Mouse (Mus musculus): ENCODE measurements around the gene Copg2.

Gene Copg2

DNA sequence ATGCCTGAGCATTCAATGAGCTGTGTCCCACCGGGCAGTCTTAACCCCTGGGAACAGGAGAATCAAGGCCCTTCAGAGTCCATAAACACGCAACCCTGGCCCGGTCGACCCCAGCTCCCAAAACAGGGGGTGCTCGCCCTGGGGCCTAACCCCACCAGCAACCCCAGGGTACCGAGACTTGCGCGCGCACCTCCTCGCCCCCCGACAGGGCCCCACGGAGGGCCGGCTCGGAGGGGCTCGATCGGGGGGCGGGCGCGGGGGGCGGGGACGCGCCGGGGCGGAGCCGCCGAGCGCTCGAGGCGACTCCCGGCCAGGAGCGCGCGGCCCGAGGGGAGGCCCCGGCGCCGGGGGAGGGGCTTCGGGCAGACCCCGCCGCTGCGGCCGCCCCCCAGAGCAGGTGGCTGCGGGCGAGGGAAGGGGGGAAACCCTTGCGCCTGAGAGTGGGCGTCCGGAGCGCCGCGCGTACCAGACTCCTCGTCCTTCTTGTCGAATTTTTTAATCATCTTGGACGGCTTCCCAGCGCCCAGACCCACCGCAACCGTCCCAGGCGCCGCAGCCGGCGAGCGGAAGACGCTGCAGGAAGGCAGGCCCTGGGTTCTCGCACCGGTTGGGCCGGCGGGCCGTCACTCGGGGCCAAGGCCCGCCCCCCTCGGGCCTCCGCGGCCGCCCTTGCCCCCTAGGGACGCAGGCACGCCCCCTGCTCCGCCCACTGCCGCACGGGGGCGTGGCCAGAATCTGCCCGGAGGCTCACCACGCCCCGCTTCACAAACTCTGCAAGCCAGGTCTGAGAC, at the start of gene Copg2:
Copg2 (minus strand) TSS at position 600 of the 791 bp plus-strand sequence.
- DNase-seq (ENCODE audit: low spot score in 2 of 2) = peak; percentile 93 to 99

- DNase-seq (ENCODE audit: low spot score in 2 of 2) = no peak
These were observed 42.7 kb upstream of the Copg2 start for GRCm38 (mm10) chr6:30939264-30939663.

DNA sequence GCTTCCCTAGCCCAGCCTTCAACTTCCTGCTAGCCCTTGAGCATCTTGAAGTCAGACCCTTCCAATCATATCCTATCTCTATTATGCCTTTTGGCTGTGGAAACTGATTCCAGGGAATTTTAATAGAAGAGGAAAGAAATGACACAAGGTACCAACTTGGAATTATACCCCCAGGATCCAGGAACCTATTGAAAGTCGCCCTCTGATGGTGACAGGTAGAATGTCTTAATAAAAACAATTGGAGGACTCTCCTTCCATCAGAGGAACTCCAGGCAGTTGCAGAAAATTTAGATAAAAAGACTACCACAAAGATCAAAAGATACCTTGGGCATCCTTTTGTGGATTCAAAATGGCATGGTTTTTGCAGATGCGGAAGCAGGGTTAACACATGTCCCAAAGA, 26.2 kb upstream of the Copg2 start:
- DNase-seq (ENCODE audit: low spot score in 2 of 2) = no peak

- no peak for DNase-seq (ENCODE audit: low spot score in 2 of 2)
These were observed 25.2 kb upstream of the Copg2 start for GRCm38 (mm10) chr6:30921826-30922225.

DNA sequence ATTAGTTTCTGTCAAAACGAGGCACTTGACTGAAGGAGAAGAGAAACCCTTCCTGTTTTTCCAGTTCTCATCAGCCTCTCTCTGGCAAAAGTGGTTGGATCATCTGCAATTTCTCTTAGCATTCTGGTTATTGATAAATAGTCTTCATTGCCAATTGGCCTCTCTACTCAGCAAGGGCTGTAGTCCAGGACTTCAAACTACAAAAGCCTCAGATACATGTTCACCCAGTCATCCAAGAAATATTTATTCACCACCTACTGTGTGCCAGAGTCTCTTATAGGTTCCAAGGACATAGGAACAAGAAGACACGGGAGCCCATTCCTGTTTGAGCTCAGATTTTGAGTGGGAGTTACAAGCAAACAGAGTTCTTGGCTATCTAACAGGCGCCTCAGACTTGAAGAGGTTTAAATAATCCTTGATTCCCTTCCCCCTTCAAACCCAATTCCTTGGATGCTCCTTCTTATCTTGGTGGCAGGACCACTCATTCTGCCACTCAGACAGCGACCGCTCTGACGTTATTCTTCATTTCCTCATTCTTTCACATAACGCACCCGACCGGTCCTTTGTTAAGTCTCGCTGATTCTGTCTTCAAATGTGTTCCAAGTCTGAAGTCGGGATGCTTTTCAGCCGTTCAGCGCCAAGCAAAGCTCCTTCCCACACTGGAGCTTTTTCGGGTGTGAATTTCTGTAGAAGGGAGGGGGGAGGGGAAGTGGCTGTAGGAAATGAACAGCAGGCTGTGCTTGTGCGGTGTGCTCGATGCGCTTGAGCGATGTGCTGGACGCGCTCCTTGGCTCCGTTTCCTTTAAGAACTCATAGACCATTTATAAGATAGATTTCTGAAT, 24.5 kb upstream of the Copg2 start:
- no peak for DNase-seq (ENCODE audit: low spot score in 2 of 2)

GRCm38 (mm10) chr6:30915473-30915872, 18.9 kb upstream of the Copg2 start, which contains the start of gene Tsga13:
Tsga13 (minus strand) TSS chr6:30915573.
- DNase-seq (ENCODE audit: low spot score in 2 of 2) = no peak

- no peak for DNase-seq (ENCODE audit: low spot score in 2 of 2)
These were observed 11.4 kb upstream of the Copg2 start for GRCm38 (mm10) chr6:30907970-30908369.

DNA sequence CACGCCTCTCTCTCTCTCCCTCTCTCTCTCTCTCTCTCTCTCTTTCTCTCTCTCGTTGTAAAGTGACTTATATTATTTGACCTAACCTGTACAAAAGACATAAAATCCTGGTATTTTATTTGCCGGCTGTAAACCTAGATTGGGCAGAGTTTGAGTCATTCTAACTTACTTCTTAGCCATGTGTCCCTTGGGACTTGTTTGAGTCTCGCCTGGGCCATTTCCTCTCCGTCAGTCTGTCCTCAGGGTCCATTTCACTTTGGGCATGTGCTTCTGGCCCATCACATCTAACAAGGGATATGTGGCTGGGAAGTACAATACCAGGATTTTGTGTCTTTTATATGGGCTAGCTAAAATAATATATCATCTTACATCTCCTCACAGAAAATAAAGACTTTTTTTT, 8.3 kb upstream of the Copg2 start:
- no peak for DNase-seq (ENCODE audit: low spot score in 2 of 2)

DNA sequence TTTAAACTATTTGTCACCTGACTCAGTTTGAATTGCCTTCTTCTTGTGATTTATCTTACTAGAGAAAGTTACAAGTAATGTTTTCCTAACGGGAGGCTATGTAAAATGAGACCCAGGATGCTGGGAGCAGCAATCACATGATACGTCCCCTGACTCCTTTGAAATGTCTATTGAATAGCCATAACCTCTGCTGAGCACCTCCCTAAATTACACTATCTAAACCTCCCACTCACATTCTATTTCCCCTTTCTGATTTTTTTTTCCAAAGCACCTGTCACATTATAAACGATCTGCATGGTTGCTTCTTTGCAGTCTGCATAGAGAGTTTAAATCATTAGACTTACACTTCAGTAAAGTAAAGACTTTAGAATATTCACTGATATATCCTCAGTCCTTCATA, 7.4 kb upstream of the Copg2 start:
- DNase-seq (ENCODE audit: low spot score in 2 of 2) = no peak

DNA sequence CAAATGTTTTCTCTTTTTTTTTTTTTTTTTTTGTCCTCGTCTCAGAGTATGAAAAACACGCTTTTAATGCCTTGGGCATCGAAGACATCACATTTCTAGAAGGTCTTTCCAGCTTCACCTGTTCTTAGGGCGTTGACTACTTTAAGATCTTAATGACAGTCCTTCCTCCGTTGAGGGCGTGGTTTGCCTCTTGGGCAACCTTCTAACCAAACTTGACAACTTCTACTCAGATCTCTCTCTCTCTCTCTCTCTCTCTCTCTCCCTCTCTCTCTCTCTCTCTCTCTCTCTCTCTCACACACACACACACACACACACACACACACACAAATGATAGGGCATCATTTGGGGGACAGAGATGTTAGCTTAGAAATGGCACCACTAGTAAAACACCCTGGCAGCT, 926 bp upstream of the Copg2 start:
- no peak for DNase-seq (ENCODE audit: low spot score in 2 of 2)

GRCm38 (mm10) chr6:30896986-30897327, 363 bp upstream of the Copg2 start:
- DNase-seq (ENCODE audit: low spot score in 2 of 2) = no peak

DNA sequence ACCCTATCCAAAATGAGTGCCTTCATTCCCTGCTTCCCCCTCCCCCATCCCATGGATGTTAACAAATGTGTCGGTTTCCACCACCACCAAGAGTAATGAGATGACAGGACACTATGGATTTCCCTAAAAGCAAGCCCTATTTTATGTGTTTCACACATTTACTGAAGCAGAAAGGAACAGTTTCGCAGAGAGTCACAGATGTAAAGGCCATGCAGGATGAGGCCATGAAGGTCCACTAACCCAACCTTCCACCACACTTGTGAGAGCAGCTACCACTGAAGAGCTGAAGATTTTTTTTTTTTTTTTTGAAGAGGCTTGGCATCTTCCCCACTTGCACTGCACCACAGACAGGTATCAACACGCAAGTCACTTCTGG, 787 bp downstream of the Copg2 start:
- peak in 1 of 2 experiments; percentile 12 for DNase-seq (ENCODE audit: low spot score in 2 of 2)

DNA sequence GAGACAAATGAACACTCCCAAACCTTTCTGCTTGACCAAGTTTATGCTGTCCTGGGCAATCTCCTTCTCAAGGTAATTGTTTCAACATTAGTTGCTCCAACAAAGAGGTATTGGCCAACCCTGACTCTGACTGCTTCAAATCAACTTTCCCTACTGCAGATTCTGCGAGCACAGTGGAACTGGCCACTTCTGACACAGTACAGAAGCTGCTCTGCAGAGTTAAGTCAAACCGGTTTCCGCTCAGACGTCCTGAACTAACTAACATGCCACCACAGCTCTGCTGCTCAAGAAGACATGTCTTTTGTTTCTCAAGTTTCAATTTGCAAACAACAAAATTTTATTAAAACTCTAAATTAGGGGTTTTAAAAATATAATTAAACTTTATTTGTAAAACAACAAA, 3.5 kb downstream of the Copg2 start:
- no peak for DNase-seq (ENCODE audit: low spot score in 2 of 2)

GRCm38 (mm10) chr6:30891761-30892160, 4.8 kb downstream of the Copg2 start:
- DNase-seq (ENCODE audit: low spot score in 2 of 2) = no peak

GRCm38 (mm10) chr6:30884856-30885255, 11.7 kb downstream of the Copg2 start:
- DNase-seq (ENCODE audit: low spot score in 2 of 2) = no peak

DNA sequence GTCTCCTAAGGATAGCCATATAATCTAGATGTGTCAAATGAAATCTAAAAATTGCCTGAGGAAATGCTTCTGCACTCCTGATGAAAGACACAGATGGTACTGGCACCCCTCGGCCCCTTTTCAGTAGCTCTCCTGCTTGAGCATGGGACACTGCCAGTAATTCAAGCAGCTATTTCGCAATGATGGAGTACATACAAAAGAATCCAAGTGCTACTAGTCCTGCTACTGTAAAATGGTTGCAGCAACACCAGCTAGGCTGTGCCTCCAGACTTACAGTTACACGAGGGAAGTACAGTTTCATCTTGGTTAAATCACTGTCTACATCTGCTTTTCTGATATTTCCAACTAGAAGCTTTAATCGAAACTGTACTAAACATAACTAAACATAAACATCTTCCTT, 13.1 kb downstream of the Copg2 start:
- no peak for DNase-seq (ENCODE audit: low spot score in 2 of 2)

- no peak for DNase-seq (ENCODE audit: low spot score in 2 of 2)
These were observed 19.9 kb downstream of the Copg2 start for GRCm38 (mm10) chr6:30876661-30877060.

DNA sequence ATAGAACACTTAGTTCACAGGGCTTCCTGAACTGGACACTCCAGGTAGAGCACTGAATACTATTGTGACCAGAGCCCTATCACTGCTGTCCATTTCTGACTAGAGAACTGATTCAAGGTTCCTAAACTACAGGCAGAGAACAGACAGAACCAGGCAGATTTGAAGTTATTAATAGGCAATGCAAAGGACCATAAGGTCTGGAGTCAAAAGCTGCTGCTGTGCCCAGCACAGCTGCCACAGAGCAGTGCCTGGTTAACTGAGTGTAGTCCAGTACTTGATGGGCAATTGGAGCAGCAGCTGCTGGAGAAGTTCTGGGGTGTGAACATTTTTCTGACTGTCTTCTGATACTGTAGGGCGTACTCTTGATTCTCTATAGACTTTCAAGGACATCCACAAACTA, 30.1 kb downstream of the Copg2 start:
- no peak for DNase-seq (ENCODE audit: low spot score in 2 of 2)

DNA sequence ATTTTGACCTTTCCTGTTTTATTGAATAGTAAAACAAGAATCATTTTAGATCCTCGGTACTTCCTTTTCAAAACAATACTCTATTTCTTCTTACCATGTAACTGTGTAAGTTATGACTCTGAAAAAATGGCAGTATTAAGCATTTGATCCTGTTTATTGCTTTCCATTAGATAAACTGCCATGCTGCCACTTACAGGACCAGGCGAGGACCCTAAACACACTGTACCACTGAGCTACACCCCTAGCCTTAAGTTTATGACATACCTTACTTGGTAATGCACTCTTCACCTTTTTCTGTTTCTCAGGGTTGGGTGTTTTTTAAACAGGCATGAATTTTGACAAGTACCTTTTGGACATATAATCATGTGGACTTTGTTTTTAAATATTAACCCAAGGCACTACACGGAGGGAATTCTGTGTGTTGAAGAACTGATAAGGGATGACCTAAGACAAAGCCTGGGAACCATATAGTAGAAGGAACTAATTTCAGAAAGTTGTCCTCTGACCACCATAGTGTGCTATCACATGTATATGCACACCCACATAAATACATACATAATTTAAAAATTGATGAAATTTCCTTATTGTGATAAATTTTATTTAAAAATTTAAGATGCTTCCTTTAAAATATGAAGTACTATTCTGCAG, 31.4 kb downstream of the Copg2 start:
- no peak for DNase-seq (ENCODE audit: low spot score in 2 of 2)

GRCm38 (mm10) chr6:30855956-30856355, 40.6 kb downstream of the Copg2 start:
- no peak for DNase-seq (ENCODE audit: low spot score in 2 of 2)

DNA sequence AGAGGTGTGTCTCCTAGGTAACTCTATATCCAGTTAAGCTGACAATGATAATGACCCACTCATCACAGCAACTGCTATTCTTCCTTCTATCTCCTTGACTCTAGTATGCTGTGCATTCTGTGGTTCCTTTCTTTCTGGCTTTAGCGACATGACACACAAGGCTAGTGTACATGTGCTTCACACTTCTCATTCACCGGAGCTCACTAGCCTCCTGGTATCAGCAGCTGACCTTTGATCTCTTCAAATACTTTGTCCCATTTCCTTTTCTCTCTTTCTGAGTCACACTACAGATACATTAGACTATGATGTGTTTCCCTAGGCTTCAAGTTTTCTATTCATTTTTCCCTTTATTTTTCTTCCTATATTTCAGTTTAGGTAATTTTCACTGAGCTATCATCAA, 41.4 kb downstream of the Copg2 start:
- DNase-seq (ENCODE audit: low spot score in 2 of 2) = no peak

GRCm38 (mm10) chr6:30849818-30850217, 46.8 kb downstream of the Copg2 start:
- DNase-seq (ENCODE audit: low spot score in 2 of 2) = no peak

- no peak for DNase-seq (ENCODE audit: low spot score in 2 of 2)
These were observed 64.4 kb downstream of the Copg2 start for GRCm38 (mm10) chr6:30832241-30832640.
